Mouse (Mus musculus) cerebellum, postnatal 14 days (tissue): Measurements from ENCODE around the gene Prmt7.

Experiments
- DNase-seq, 2 experiments: peaks; one replicate each; pipeline ENCODE4 v3.0.0; 2021; ENCODE audit warnings: mixed read lengths in 2 of 2

Gene Prmt7

DNA sequence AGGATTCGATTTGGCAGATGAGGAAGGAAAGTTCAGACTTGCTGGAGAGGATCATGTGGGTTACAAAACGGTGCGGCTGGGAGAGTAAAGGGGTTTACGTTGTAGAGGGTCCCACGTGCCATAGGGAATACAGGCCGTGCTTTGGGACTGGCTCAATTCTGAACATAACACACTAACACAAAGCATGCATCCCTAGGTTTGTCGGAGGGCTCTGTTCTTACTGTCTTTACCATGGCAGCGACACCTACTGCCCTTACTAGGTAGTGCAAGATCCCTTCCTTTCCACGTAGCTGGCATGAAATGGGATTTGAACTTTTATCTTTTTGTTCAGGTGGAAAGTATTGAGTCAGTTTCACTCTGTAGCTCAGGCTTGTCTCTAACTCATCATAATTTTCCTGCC is 15.9 kb downstream of the Prmt7 start:
- DNase-seq = peak; percentile 72 to 84

DNA sequence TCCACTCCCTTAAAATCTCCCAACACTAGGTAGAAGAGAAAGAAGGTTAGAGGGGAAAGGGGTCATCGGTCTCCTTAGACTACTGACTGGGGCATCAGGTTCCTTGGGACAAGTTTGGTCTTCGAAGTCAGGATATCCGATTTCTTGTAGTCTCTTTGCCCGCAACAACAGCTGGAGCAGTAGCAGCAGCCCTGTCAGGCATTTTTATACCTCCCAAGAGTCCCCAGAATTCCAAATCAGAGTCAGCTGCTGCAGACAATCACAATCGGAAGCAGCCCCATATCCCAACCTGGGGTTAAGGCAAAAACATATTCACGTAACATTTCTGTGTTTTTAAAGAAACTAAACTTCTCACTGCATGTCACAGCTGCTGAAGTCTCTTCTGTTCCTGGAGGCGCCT is 20.8 kb downstream of the Prmt7 start:
- no peak for DNase-seq

- DNase-seq = no peak
Observed at GRCm38 (mm10) chr8:106232751-106233150, 22.0 kb downstream of the Prmt7 start.

GRCm38 (mm10) chr8:106234567-106235261 is 24.0 kb downstream of the Prmt7 start:
- DNase-seq = no peak

- peak; percentile 43 to 56 for DNase-seq
Observed at GRCm38 (mm10) chr8:106237106-106237505, 26.4 kb downstream of the Prmt7 start.

- DNase-seq = no peak
Observed at GRCm38 (mm10) chr8:106250186-106250585, 39.5 kb downstream of the Prmt7 start.

GRCm38 (mm10) chr8:106258169-106258568 is 47.4 kb downstream of the Prmt7 start:
- DNase-seq = peak in 1 of 2 experiments; percentile 55

DNA sequence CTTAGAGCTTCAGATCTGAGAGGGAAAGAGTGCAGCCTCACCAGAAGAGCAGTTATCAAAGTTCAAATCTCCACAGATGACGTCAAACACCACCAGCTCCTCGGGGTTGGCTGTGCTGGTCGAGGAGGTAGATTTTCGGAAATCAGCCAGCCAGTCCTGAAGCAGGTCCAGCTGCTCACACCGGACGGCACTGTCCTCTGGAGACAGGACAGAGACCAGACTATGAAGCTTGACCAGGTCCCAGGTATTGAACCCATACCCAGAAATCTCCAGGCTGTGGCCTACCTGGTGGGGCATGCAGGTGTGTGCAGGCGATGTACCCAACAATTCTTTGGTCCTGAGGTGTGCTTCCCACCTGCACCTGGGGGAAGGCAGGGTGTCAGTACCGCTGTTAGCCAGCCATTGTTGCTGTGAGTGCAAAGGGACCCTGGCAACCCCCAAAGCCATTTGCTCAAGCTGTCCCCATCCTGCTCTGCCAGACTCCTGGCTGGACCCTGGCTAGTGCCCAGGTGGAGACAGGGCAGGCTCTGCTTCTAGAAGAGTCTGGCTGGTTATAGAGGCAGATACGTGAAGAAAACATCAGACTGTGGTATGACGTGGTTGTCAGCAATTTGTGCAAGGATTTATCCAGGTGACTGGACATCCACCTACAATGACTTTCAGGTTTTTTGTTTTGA is 49.0 kb downstream of the Prmt7 start:
- peak; percentile 91 to 93 for DNase-seq

GRCm38 (mm10) chr8:106260894-106261293 is 50.2 kb downstream of the Prmt7 start:
- no peak for DNase-seq

DNA sequence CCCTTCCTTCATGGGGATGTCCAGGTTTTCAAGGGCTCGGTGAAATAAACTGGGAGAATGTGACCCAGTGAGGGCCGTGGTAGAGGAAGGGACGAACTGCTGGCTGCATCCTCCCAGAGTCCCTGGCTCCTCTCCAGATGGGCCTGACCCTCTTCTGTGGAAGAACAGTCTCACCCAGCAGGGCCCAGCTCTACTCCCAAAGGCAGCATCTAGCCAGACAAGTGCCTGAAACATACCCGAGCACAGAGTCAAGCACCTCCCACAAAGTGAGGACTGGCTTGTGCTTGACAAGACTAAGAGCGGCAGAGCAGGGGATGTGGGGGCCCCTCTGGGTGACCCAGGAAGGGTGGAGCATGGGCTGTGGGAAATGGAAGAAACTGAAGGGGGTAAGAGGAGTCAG is 51.6 kb downstream of the Prmt7 start:
- DNase-seq = peak in 1 of 2 experiments; percentile 58

DNA sequence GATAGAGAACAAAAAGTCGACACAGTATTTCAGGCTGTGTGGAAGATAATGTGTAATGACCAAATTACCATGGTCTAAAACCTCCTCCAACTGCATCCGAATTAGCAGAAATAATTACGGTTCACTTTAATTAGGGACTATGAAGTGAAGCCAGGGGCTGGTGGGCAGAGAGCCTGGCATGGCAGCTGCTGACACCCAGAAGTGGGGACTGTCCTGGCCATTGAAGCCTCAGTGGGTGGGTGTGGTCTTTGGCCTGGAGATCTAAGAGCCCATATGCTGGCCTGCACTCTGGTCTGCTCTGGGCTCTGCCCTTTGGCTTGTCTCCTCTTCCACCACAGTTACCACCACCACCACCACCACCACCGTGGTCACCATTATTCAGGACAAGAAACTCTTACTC is 53.2 kb downstream of the Prmt7 start:
- peak; percentile 40 to 55 for DNase-seq

DNA sequence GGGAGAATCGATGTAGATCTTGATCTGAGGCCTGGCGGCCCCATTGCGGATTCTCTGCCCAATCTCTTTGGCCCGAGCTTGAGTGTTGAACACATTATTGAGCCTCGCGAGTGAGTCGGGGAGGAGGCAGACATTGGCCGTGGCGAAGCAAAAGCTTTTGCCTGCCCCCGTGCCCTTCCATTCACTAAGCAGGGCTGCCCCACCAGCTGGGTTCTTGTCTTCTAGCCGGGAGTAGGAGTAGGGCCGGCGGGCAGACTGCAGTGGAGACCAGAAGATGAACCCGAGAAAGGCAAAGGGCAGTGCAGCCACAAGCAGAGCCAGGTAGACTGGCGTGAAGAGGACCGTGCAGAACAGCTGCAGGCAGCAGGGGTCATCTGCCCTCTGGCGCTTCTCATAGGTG is 54.7 kb downstream of the Prmt7 start:
- DNase-seq = no peak

DNA sequence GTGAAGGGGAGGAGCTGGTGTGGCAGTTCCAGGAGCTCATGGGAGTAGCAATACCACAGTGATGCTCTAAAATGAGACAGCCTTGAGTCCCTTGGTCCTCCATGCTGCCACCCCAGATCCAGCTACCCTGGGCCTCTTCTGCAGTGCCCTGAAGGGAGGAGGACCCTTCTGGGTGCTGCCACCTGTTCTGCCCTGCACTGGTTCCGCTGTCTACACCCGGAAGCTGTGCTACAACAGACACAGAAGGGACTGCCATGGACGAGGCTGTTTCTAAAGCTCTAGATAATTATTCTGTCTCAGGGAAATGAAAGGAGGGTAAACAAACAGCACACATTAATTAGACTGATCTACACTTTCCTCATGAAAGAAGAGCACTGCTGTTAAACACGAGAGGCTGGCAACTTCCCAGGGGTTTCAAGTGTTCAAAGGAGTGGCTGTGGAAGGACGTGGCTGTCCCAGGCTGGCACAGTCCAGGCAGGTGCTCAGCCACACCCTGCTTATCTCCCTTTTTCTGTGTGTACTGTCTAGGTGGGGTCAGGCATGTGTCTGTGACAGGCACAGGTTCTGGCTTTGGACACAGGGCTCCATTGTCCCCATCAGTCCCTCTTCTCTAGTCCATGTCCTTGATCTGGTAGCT is 58.1 kb downstream of the Prmt7 start:
- no peak for DNase-seq

GRCm38 (mm10) chr8:106270804-106271203 is 60.1 kb downstream of the Prmt7 start:
- DNase-seq = peak in 1 of 2 experiments; percentile 31

GRCm38 (mm10) chr8:106271378-106271777 is 60.6 kb downstream of the Prmt7 start:
- DNase-seq = no peak

DNA sequence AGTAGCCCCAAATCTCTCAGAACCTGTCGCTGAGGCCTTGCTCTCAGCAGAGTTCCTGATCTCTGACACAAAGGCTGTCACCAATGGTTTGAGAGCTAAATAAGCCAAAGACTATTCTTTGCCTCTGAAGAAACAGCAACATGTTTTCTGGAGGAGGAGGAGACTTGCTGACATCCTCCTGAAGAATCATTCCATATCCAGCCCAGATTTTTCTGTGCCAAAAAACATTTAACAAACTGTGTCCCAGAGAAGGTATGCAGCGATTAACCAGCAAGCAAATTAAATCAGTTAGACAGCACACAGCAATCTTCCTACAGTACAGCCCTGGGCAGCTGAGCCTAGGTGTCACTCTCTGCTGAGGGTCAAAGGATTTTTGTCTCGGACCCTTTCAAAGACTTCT is 62.7 kb downstream of the Prmt7 start:
- no peak for DNase-seq

- no peak for DNase-seq
Observed at GRCm38 (mm10) chr8:106276709-106277317, 66.1 kb downstream of the Prmt7 start.

- no peak for DNase-seq
Observed at GRCm38 (mm10) chr8:106278367-106279042, 67.8 kb downstream of the Prmt7 start.

DNA sequence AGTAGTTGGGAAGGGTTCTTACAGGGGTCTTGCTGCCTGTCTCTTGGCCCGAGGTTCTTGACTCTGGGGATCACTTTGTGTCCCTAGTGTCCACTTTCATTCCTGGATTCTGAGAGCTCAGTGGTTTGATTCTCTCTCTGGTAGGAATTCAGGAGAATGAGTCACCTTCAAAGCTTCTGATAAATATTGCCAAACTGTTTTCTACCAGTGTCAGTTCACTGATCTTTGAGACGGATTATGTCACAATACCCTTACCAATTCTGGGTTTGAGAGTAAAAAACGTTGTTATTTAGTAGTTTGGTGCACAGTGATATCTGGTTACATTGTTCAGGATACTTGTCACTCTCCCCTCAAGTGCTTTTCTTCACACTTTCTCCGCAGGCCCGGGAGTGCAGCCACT is 69.4 kb downstream of the Prmt7 start:
- DNase-seq = no peak

DNA sequence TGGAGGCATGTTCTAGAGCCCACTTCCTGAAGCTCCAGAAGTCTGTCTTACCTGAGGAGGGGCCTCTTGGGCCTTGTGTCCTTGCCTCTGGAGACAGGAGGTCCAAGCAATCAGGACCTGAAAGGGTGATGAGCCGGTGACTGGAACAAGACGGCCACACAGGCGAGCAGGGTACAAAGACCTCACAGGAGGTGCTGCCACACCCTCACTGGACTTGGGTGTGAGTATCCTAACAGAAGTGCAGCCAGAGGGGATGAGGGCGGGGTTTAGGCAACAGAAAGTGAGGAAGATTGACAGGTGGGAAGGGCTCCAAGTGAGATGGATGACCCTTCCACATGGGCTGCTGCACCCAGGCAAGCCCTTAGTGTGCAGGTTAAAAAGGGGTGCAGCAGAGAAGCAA is 70.1 kb downstream of the Prmt7 start:
- no peak for DNase-seq

GRCm38 (mm10) chr8:106287445-106287844 is 76.7 kb downstream of the Prmt7 start:
- no peak for DNase-seq

DNA sequence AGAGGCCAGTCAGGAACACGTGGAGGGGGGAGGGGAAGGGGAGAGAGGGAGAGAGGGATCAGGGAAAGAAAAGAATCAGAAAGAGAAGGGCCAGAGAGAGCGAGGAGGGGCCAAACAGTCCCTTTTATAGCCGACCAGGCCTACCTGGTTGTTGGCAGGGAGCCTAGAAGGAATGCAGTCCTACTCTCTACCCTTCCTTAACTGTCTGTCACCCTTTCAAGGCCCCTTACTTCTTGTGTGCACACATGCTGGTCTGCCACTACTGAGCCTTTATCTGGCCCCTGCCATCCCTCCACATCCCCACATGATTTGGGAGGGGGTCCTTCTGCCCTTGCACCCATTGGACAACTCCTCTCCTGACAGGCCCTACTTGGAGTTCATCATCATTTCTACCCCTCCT is 78.0 kb downstream of the Prmt7 start:
- DNase-seq = no peak

- no peak for DNase-seq
Observed at GRCm38 (mm10) chr8:106289464-106289863, 78.7 kb downstream of the Prmt7 start.
